Mouse (Mus musculus) forebrain, postnatal 0 days (tissue): ENCODE results near the gene Klhl26. TPM values are rescaled to one million over a fixed set of nuclear protein-coding genes. Genes with fewer than 3 reads are reported as not detected.

Source experiments
- ATAC-seq: fragments of 200-750 bp; cut with Nextera tagmentation; 2 replicates; pipeline ENCODE4 v1.8.0; 2017; ENCODE audit warnings: mild to moderate bottlenecking, moderate library complexity
- DNase-seq: peaks from one replicate; pipeline ENCODE4 v3.0.0-alpha.2; 2015
- H3K27ac ChIP-seq: fragments of 300-500 bp; sonication (generic); 2 replicates; pipeline ENCODE4 v1.5.1; 2014; ENCODE audit warnings: low read depth, mild to moderate bottlenecking, antibody characterized with exemption, low read length, moderate library complexity, mixed read lengths
- H3K27me3 ChIP-seq: fragments of 300-500 bp; sonication (generic); 2 replicates; pipeline ENCODE4 v1.6.1; 2014; ENCODE audit warnings: mild to moderate bottlenecking, low read length, mixed read lengths; ENCODE audit not compliant: insufficient read depth
- H3K36me3 ChIP-seq: fragments of 300-500 bp; sonication (generic); 2 replicates; pipeline ENCODE4 v1.6.1; 2014; ENCODE audit warnings: mild to moderate bottlenecking, moderate library complexity; ENCODE audit not compliant: insufficient read depth
- H3K4me1 ChIP-seq: fragments of 300-500 bp; sonication (generic); 2 replicates; pipeline ENCODE4 v1.6.1; 2014; ENCODE audit warnings: antibody characterized with exemption; ENCODE audit not compliant: insufficient read depth
- H3K4me2 ChIP-seq: fragments of 300-500 bp; sonication (generic); 2 replicates; pipeline ENCODE4 v1.6.1; 2014; ENCODE audit warnings: low read depth, mild to moderate bottlenecking, moderate library complexity
- H3K4me3 ChIP-seq: fragments of 300-500 bp; sonication (generic); 2 replicates; pipeline ENCODE4 v1.5.1; 2014; ENCODE audit warnings: low read depth, low read length, mixed read lengths
- H3K9ac ChIP-seq: fragments of 300-500 bp; sonication (generic); 2 replicates; pipeline ENCODE4 v1.6.1; 2014; ENCODE audit warnings: mild to moderate bottlenecking
- H3K9me3 ChIP-seq: fragments of 300-500 bp; sonication (generic); 2 replicates; pipeline ENCODE4 v1.6.1; 2016; ENCODE audit warnings: low read length
- CTCF ChIP-seq: sonication (generic); IDR thresholded peaks from 2 replicates; pipeline ENCODE4 v1.5.1; 2016; ENCODE audit warnings: antibody characterized with exemption, control low read depth, low read depth
- WGBS: fragments of 180-500 bp; shearing (Covaris S2); extraction: QIAGEN DNeasy Blood & Tissue Kit; methylation state at CpG from one replicate; pipeline ENCODE4 v1.1.7; 2014; 5-methylcytosine and 5-hydroxymethylcytosine counted together
- polyA plus RNA-seq: library from polyadenylated mRNA; unstranded; fragments of >200 nt; fragmentation: Nextera tagmentation; extraction: Ambion mirVana; gene quantifications from 2 replicates; pipeline ENCODE4 v1.2.1, GENCODE M21; 2015
- total RNA-seq: library from RNA; depleted of rRNA; stranded (reverse); fragments of >200 nt; gene quantifications from 2 replicates; pipeline ENCODE4 v1.2.3, GENCODE M21; 2014; rRNA removed

The Klhl26 gene
- total and polyA plus RNA-seq, 2 experiments from 2014 or later = 34.8 to 35.3 TPM

DNA sequence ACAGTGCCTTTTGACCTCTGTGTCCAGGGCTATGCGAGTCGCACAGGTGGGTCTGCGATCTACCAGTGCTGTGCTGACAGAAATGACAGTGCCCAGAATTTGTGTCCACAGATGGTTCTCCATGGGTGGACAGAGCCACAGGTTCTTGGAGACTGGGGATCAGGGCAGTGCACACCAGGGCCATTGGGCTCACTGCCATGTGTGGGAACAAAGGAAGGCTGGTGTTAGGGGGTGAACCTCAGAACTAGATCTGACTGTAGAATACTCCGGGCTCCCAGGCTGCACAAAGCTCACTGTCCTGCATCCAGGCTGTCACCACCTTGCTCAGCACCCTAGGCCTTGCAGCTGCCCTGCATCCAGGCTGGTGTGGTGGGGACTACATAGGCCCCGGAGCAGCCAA lies 66.5 kb downstream of the Klhl26 start:
- Histone ChIP-seq H3K4me3 (no peak overlapping the region), H3K27ac (no peak overlapping the region), H3K36me3 (no peaks in the 10 kb centered on the region; the same call in 1 of the 2 replicates), H3K27me3 (no peaks in the 10 kb centered on the region), H3K9me3 (no peaks in the 10 kb centered on the region), H3K4me2 (no peak overlapping the region), H3K4me1 (0 out of 2 replicates have a peak, but pooled peaks cover 2% of the 10 kb centered on the region), H3K9ac (no peak overlapping the region)
- WGBS = 93% methylated on average over 5 of the region's 5 CpGs
- no peak for DNase-seq
- no peak for TF ChIP-seq CTCF
- ATAC-seq = no peak

DNA sequence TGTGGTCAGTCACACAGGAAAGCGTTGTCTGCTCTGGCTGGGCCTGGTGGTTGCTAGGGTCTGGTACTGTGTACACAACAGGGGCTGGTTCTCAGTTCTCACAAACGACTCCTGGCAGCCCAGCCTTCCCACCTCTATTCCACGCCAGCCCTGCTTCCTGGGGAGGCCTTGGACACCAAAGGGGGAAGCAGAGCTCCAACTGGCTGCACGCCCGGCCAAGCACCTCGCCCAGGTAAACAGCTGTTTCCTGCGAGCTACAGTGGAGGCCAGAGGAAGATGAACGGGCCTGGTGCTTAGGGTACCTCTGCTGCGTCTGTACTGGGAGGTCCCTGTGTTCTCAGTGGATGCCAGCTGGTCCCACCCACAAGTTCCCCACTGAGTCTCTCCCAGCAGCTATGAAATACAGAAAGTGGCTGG lies 67.3 kb downstream of the Klhl26 start:
- Histone ChIP-seq H3K27ac (no peak overlapping the region), H3K4me1 (0 out of 2 replicates have a peak, but pooled peaks cover 2% of the 10 kb centered on the region), H3K36me3 (peaks cover 2% of the 10 kb centered on the region), H3K9me3 (no peaks in the 10 kb centered on the region), H3K9ac (no peak overlapping the region), H3K27me3 (no peaks in the 10 kb centered on the region), H3K4me3 (no peak overlapping the region), H3K4me2 (no peak overlapping the region)
- WGBS = 64% methylated on average over 9 of the region's 9 CpGs
- ATAC-seq (peak; percentile 65), DNase-seq (no peak)
- TF ChIP-seq CTCF = no peak

DNA sequence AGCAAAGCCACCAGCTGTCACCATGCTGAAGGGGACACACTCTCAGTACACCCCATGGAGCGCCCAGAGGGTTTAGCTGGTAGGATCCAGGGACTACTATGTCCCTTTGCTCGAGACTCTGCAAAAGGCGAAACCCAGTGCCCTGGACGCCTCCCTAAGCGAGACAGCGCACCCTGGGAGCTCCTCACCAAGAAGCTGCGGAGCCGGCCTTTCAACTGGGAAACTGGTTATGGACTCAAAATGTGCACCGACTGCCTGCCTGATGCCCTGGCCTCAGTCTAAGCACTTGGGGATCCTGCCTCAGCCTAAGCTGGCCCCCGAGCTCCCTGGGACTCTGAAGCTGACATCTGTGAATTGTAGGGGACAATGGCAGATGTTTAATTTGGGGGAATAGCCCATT lies 67.7 kb downstream of the Klhl26 start:
- H3K4me1 ChIP-seq = 0 out of 2 replicates have a peak, but pooled peaks cover 2% of the 10 kb centered on the region
- H3K9me3 ChIP-seq = no peaks in the 10 kb centered on the region
- peaks cover 6% of the 10 kb centered on the region for H3K36me3 ChIP-seq
- no peak overlapping the region for H3K9ac ChIP-seq
- no peak overlapping the region for H3K4me2 ChIP-seq
- WGBS = 79% methylated on average over 10 of the region's 10 CpGs
- no peak for ATAC-seq
- TF ChIP-seq CTCF = no peak
- no peak overlapping the region for H3K4me3 ChIP-seq
- H3K27ac ChIP-seq = no peak overlapping the region; the same call in 1 of the 2 replicates
- no peaks in the 10 kb centered on the region for H3K27me3 ChIP-seq
- no peak for DNase-seq

DNA sequence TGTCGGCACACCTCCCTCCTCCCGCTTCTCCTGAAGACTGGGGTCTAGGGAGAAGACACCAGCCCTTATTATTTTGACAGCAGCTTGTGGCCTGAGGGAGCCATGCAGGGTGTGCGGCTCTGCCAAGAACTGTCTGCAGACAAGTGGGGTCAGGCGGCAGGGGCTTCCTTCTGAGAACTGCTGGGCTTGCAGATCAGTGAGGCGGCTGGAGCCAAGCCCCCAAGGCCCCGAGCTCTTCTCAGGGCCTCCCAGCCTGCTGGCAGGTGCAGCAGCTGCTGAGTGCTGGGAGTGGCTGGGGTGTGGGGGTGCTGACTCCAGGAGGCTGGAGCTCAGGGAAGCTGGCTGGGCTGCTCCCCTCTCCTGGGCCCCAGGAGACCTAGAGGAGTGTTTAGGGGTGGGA lies 68.5 kb downstream of the Klhl26 start:
- Histone ChIP-seq H3K9ac (no peak overlapping the region), H3K9me3 (no peaks in the 10 kb centered on the region), H3K27me3 (no peaks in the 10 kb centered on the region), H3K4me3 (no peak overlapping the region), H3K4me1 (0 out of 2 replicates have a peak, but pooled peaks cover 2% of the 10 kb centered on the region), H3K36me3 (peaks cover 7% of the 10 kb centered on the region), H3K27ac (no peak overlapping the region), H3K4me2 (no peak overlapping the region)
- ATAC-seq (peak; percentile 28), DNase-seq (no peak)
- WGBS = 55% methylated on average over 6 of the region's 6 CpGs
- TF ChIP-seq CTCF = no peak

DNA sequence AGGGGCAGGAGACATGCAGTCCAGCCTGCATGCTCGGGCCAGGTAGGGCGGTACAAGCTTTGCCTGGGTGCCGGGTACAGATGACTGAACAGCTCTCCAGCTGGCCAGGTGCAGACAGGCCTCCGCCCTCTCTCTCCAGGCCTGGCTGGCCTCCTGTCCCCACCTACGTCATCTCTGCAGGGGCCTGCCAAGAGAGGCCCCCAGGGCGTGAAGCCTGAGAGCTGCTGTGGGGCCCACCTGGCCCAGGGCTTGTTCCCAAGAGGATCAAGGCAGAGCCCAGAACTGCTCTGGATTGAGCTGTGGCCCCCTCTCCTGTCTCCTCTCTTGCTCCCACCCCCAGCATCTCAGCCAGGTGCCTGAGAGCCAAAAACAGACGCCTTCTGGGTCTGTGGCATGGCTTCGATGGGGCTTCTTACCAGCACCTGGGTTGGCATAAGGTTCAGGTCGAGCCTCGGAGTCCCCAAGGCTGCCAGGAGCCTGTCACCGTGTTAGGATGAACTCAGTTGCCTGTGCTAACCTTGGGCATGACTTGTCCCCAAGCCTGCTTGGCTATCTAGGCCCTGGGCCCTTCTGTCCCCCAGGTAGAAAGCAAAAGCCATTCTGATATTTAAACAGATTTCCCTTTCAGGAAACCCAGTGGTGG lies 70.2 kb downstream of the Klhl26 start:
- no peak overlapping the region for H3K4me2 ChIP-seq
- H3K36me3 ChIP-seq = peaks cover 7% of the 10 kb centered on the region
- WGBS = 78% methylated on average over 11 of the region's 11 CpGs
- no peaks in the 10 kb centered on the region for H3K27me3 ChIP-seq
- no peak for ATAC-seq
- H3K4me1 ChIP-seq = 0 out of 2 replicates have a peak, but pooled peaks cover 2% of the 10 kb centered on the region
- no peak overlapping the region for H3K9ac ChIP-seq
- H3K27ac ChIP-seq = no peak overlapping the region
- no peak for TF ChIP-seq CTCF
- no peaks in the 10 kb centered on the region for H3K9me3 ChIP-seq
- no peak overlapping the region for H3K4me3 ChIP-seq
- DNase-seq = no peak

DNA sequence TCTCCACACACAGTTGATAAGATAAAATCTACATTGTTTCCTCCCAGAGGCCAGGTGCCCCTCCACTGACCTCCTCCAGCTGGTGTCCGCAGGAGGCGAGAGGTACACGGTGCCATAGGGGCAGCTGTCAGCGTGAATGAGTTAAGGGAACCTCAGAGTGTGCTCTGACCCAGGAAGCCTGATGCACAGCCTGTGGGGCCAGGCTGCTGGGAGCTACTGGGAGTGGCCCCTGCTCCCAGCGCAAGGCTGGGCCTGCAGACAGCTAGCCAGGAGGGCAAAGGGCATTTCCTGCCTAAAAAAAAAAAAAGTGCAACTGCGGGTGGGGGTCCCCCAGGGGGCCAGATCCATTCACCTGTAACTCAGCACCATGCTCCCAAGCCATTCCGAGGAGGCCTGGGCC lies 71.6 kb downstream of the Klhl26 start:
- Histone ChIP-seq H3K4me3 (no peak overlapping the region), H3K27me3 (no peaks in the 10 kb centered on the region), H3K9me3 (no peaks in the 10 kb centered on the region), H3K36me3 (peaks cover 12% of the 10 kb centered on the region), H3K27ac (no peak overlapping the region), H3K4me2 (no peak overlapping the region), H3K4me1 (0 out of 2 replicates have a peak, but pooled peaks cover 2% of the 10 kb centered on the region), H3K9ac (no peak overlapping the region)
- no peak for ATAC-seq
- no peak for DNase-seq
- 78% methylated on average over 7 of the region's 7 CpGs for WGBS
- no peak for TF ChIP-seq CTCF

DNA sequence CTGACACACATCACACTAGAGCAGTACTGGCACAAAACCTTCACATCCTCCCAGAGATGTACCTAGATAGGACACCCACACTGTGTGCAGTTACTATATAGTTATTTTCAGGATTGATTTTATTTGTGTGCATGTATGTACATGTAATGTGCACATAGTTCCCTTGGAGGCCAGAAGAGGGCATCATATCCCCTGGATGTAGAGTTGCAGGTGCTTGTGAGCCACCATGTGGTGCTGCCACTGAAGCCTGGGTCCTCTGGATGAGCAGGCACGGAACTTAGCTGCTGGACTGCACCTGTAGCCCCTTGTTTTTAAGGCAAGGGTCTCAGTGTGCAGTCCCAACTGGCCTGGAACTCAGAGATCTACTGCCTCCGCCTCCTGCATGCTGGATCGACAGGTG lies 72.6 kb downstream of the Klhl26 start:
- whole genome bisulfite sequencing = 96% methylated on average over 3 of the region's 3 CpGs
- Histone ChIP-seq H3K36me3 (peaks cover 16% of the 10 kb centered on the region), H3K4me1 (no peaks in the 10 kb centered on the region), H3K9ac (no peak overlapping the region), H3K27ac (no peak overlapping the region), H3K27me3 (no peaks in the 10 kb centered on the region), H3K4me2 (no peak overlapping the region), H3K4me3 (no peak overlapping the region), H3K9me3 (no peaks in the 10 kb centered on the region)
- DNase-seq (no peak), ATAC-seq (no peak)
- 0 out of 2 replicates have a peak, but pooled peaks have one; percentile 15 for TF ChIP-seq CTCF

Other genes starting within 250 kb of the Klhl26 start
- 119 and 129 TPM in 2 replicates for gene Sugp2, start 242.7 kb downstream of the Klhl26 start, total RNA-seq
- gene Sugp2, start 242.7 kb downstream of the Klhl26 start, polyA plus RNA-seq = 50.9 and 65.0 TPM in 2 replicates
- gene Armc6, start 242.5 kb downstream of the Klhl26 start, total RNA-seq = 108 and 136 TPM in 2 replicates
- gene Armc6, start 242.5 kb downstream of the Klhl26 start, polyA plus RNA-seq = 119 and 122 TPM in 2 replicates
- gene Homer3, start 194.1 kb downstream of the Klhl26 start, total RNA-seq = 27.2 and 34.7 TPM in 2 replicates
- gene Homer3, start 194.1 kb downstream of the Klhl26 start, polyA plus RNA-seq = 20.2 and 23.9 TPM in 2 replicates
- gene Ddx49, start 174.5 kb downstream of the Klhl26 start, total RNA-seq = 46.6 and 49.3 TPM in 2 replicates
- 49.3 and 54.9 TPM in 2 replicates for gene Ddx49, start 174.5 kb downstream of the Klhl26 start, polyA plus RNA-seq
- gene Cope, start 174.4 kb downstream of the Klhl26 start, total RNA-seq = 86.6 and 110 TPM in 2 replicates
- gene Cope, start 174.4 kb downstream of the Klhl26 start, polyA plus RNA-seq = 259 and 296 TPM in 2 replicates
- 52.5 and 58.4 TPM in 2 replicates for gene Cers1, start 161.2 kb downstream of the Klhl26 start, total RNA-seq
- gene Cers1, start 161.2 kb downstream of the Klhl26 start, polyA plus RNA-seq = 37.8 and 45.3 TPM in 2 replicates
- gene Gdf1, start 147.2 kb downstream of the Klhl26 start, total RNA-seq = 8.1 and 9.3 TPM in 2 replicates
- gene Gdf1, start 147.2 kb downstream of the Klhl26 start, polyA plus RNA-seq = 6.2 and 8.0 TPM in 2 replicates
- 28.1 and 38.7 TPM in 2 replicates for gene Upf1, start 123.7 kb downstream of the Klhl26 start, total RNA-seq
- gene Upf1, start 123.7 kb downstream of the Klhl26 start, polyA plus RNA-seq = 7.1 and 9.0 TPM in 2 replicates
- 0.81 TPM in 1 of 2 replicates, not detected in the other for gene Comp, start 103.4 kb downstream of the Klhl26 start, total RNA-seq
- gene Comp, start 103.4 kb downstream of the Klhl26 start, polyA plus RNA-seq = 0.05 and 0.29 TPM in 2 replicates
- 41.2 and 51.7 TPM in 2 replicates for gene Crtc1, start 37.4 kb downstream of the Klhl26 start, total RNA-seq
- 43.8 and 52.9 TPM in 2 replicates for gene Crtc1, start 37.4 kb downstream of the Klhl26 start, polyA plus RNA-seq
- gene Tmem59l, start 10.4 kb upstream of the Klhl26 start, total RNA-seq = 96.0 and 115 TPM in 2 replicates
- 147 and 150 TPM in 2 replicates for gene Tmem59l, start 10.4 kb upstream of the Klhl26 start, polyA plus RNA-seq
- gene Crlf1, start 16.2 kb upstream of the Klhl26 start, total RNA-seq = 6.5 and 20.9 TPM in 2 replicates
- 24.6 and 34.5 TPM in 2 replicates for gene Crlf1, start 16.2 kb upstream of the Klhl26 start, polyA plus RNA-seq
- 130 and 148 TPM in 2 replicates for gene Rex1bd, start 29.8 kb upstream of the Klhl26 start, total RNA-seq
- 200 and 247 TPM in 2 replicates for gene Rex1bd, start 29.8 kb upstream of the Klhl26 start, polyA plus RNA-seq
- 459 and 595 TPM in 2 replicates for gene Uba52, start 33.8 kb upstream of the Klhl26 start, total RNA-seq
- gene Uba52, start 33.8 kb upstream of the Klhl26 start, polyA plus RNA-seq = 808 and 1,035 TPM in 2 replicates
- gene Fkbp8, start 50.8 kb upstream of the Klhl26 start, total RNA-seq = 559 and 592 TPM in 2 replicates
- gene Fkbp8, start 50.8 kb upstream of the Klhl26 start, polyA plus RNA-seq = 385 and 426 TPM in 2 replicates
- 39.1 and 43.5 TPM in 2 replicates for gene Kxd1, start 51.0 kb upstream of the Klhl26 start, total RNA-seq
- 51.6 and 51.9 TPM in 2 replicates for gene Kxd1, start 51.0 kb upstream of the Klhl26 start, polyA plus RNA-seq
- gene Ell, start 62.5 kb upstream of the Klhl26 start, total RNA-seq = 16.2 and 18.4 TPM in 2 replicates
- gene Ell, start 62.5 kb upstream of the Klhl26 start, polyA plus RNA-seq = 9.7 and 11.0 TPM in 2 replicates
- 127 and 136 TPM in 2 replicates for gene Isyna1, start 117.4 kb upstream of the Klhl26 start, total RNA-seq
- gene Isyna1, start 117.4 kb upstream of the Klhl26 start, polyA plus RNA-seq = 93.3 and 106 TPM in 2 replicates
- 197 and 249 TPM in 2 replicates for gene Ssbp4, start 131.9 kb upstream of the Klhl26 start, total RNA-seq
- gene Ssbp4, start 131.9 kb upstream of the Klhl26 start, polyA plus RNA-seq = 204 and 221 TPM in 2 replicates
- 1.4 and 2.8 TPM in 2 replicates for gene Lrrc25, start 139.2 kb upstream of the Klhl26 start, total RNA-seq
- 1.2 TPM in 2 replicates for gene Lrrc25, start 139.2 kb upstream of the Klhl26 start, polyA plus RNA-seq
- 0.90 TPM in 1 of 2 replicates, not detected in the other for gene Gdf15, start 155.5 kb upstream of the Klhl26 start, total RNA-seq
- 0.18 and 0.26 TPM in 2 replicates for gene Gdf15, start 155.5 kb upstream of the Klhl26 start, polyA plus RNA-seq
- 22.1 and 23.8 TPM in 2 replicates for gene Pgpep1, start 183.4 kb upstream of the Klhl26 start, total RNA-seq
- 22.1 and 26.1 TPM in 2 replicates for gene Pgpep1, start 183.4 kb upstream of the Klhl26 start, polyA plus RNA-seq
- 93.7 and 140 TPM in 2 replicates for gene Lsm4, start 196.3 kb upstream of the Klhl26 start, total RNA-seq
- gene Lsm4, start 196.3 kb upstream of the Klhl26 start, polyA plus RNA-seq = 177 and 231 TPM in 2 replicates
- gene Jund, start 222.0 kb upstream of the Klhl26 start, total RNA-seq = 333 and 392 TPM in 2 replicates
- gene Jund, start 222.0 kb upstream of the Klhl26 start, polyA plus RNA-seq = 108 and 114 TPM in 2 replicates
- 0.33 TPM in 1 of 2 replicates, not detected in the other for gene Iqcn, start 226.5 kb upstream of the Klhl26 start, total RNA-seq
- 0.03 and 0.08 TPM in 2 replicates for gene Iqcn, start 226.5 kb upstream of the Klhl26 start, polyA plus RNA-seq
- gene Gm3336, start 241.6 kb upstream of the Klhl26 start, total RNA-seq = not detected in 2 replicates
- not detected in 2 replicates for gene Gm3336, start 241.6 kb upstream of the Klhl26 start, polyA plus RNA-seq
- 0.48 and 0.62 TPM in 2 replicates for gene Pde4c, start 246.8 kb upstream of the Klhl26 start, total RNA-seq
- gene Pde4c, start 246.8 kb upstream of the Klhl26 start, polyA plus RNA-seq = 0.10 and 0.23 TPM in 2 replicates